Mouse (Mus musculus) neural tube, embryonic 15.5 days (tissue): ENCODE results near the gene Tspan2. TPM values are rescaled to one million over a fixed set of nuclear protein-coding genes. Genes with fewer than 3 reads are reported as not detected.
A peak's percentile ranks its signal among the peaks of the same experiment; 100 is the strongest.

Experiments
- ATAC-seq: fragments of 200-750 bp; cut with Nextera tagmentation; 2 replicates; pipeline ENCODE4 v1.8.0; 2017; ENCODE audit warnings: mild to moderate bottlenecking, moderate TSS enrichment, moderate library complexity; ENCODE audit not compliant: low FRiP score
- H3K27ac ChIP-seq: fragments of 300-500 bp; sonication (generic); replicated peaks from 2 replicates; pipeline ENCODE4 v1.5.1; 2015; ENCODE audit warnings: mild to moderate bottlenecking, inconsistent platforms
- H3K27me3 ChIP-seq: fragments of 300-500 bp; sonication (generic); replicated peaks from 2 replicates; pipeline ENCODE4 v1.6.1; 2015; ENCODE audit warnings: inconsistent platforms
- H3K36me3 ChIP-seq: fragments of 300-500 bp; sonication (generic); 2 replicates; pipeline ENCODE4 v1.6.1; 2015; ENCODE audit warnings: inconsistent platforms
- H3K4me1 ChIP-seq: fragments of 300-500 bp; sonication (generic); 2 replicates; pipeline ENCODE4 v1.6.1; 2015; ENCODE audit warnings: inconsistent platforms
- H3K4me2 ChIP-seq: fragments of 300-500 bp; sonication (generic); 2 replicates; pipeline ENCODE4 v1.6.1; 2015; ENCODE audit warnings: inconsistent platforms, mild to moderate bottlenecking, moderate library complexity
- H3K4me3 ChIP-seq: fragments of 300-500 bp; sonication (generic); replicated peaks from 2 replicates; pipeline ENCODE4 v1.5.1; 2015; ENCODE audit warnings: mild to moderate bottlenecking, inconsistent platforms
- H3K9ac ChIP-seq: fragments of 300-500 bp; sonication (generic); replicated peaks from 2 replicates; pipeline ENCODE4 v1.6.1; 2015; ENCODE audit warnings: mild to moderate bottlenecking, inconsistent platforms
- H3K9me3 ChIP-seq: fragments of 300-500 bp; sonication (generic); replicated peaks from 2 replicates; pipeline ENCODE4 v1.6.1; 2016; ENCODE audit warnings: inconsistent platforms
- WGBS: fragments of 180-500 bp; shearing (Covaris S2); methylation state at CpG from one replicate; pipeline ENCODE4 v1.1.7; 2015; ENCODE audit warnings: mixed read lengths; 5-methylcytosine and 5-hydroxymethylcytosine counted together
- polyA plus RNA-seq: library from polyadenylated mRNA; unstranded; fragments of >200 nt; fragmentation: Nextera tagmentation; extraction: Ambion mirVana; gene quantifications from 2 replicates; pipeline ENCODE4 v1.2.1, GENCODE M21; 2015

The Tspan2 gene
- polyA plus RNA-seq, 1 experiment from 2014 or later = 15.9 TPM

DNA sequence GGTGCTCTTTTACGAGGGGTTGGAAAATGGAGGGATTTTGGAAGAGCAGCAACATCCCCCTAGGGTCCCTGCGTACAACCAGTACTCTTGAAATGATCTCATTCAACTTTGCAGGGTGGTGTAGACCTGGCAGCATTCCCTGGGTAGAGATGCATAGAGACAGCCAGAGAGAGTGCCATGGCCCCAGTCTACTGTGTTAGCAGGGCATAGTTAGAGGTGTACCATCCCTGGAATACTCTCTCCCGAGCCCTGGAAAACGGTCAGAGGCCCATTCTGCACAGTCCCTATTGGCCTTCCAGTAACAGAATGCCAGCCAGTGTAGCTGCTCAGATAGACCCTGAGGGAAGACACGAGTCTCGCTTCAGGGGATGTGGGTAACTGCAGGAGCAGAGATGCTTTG lies 1.3 kb downstream of the Tspan2 start:
- H3K4me3 ChIP-seq = peak overlapping the region; percentile 78
- H3K4me2 ChIP-seq = peak overlapping the region; percentile 88
- H3K36me3 ChIP-seq = no peaks in the 10 kb centered on the region
- H3K27ac ChIP-seq = peak overlapping the region; percentile 69; the same call in 1 of the 2 replicates
- H3K9me3 ChIP-seq = no peaks in the 10 kb centered on the region
- 43% methylated on average over 6 of the region's 6 CpGs for WGBS
- peak; percentile 23; the same call in 1 of the 2 replicates for ATAC-seq
- H3K9ac ChIP-seq = peak overlapping the region; percentile 82
- no peaks in the 10 kb centered on the region for H3K27me3 ChIP-seq
- peaks cover 35% of the 10 kb centered on the region for H3K4me1 ChIP-seq

DNA sequence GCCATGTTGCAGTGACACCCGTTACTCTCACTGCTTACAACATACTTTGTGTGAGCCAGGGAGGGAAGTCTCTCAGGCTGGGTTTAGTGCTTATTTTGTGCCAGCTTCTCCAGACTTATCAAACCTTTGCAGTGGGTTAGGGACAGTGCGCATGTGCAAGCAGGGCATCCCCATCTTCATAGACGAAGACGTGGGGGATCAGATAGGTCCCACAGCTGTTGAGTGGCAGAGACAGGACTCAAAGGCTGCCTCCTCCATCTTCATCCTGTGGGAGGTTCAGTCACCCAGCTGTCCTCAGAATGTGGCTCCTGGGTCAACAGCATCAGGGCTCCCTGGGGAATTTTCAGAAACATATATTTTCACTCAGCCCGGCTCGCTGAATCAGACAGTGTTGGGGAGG lies 2.1 kb downstream of the Tspan2 start:
- H3K9ac ChIP-seq = no peak overlapping the region
- H3K4me2 ChIP-seq = peak overlapping the region; percentile 88
- H3K4me1 ChIP-seq = peaks cover 35% of the 10 kb centered on the region
- ATAC-seq = no peak
- H3K4me3 ChIP-seq = peak overlapping the region; percentile 78; the same call in 1 of the 2 replicates
- no peaks in the 10 kb centered on the region for H3K36me3 ChIP-seq
- no peaks in the 10 kb centered on the region for H3K9me3 ChIP-seq
- WGBS = 71% methylated on average over 6 of the region's 6 CpGs
- no peak overlapping the region for H3K27ac ChIP-seq
- H3K27me3 ChIP-seq = no peaks in the 10 kb centered on the region

DNA sequence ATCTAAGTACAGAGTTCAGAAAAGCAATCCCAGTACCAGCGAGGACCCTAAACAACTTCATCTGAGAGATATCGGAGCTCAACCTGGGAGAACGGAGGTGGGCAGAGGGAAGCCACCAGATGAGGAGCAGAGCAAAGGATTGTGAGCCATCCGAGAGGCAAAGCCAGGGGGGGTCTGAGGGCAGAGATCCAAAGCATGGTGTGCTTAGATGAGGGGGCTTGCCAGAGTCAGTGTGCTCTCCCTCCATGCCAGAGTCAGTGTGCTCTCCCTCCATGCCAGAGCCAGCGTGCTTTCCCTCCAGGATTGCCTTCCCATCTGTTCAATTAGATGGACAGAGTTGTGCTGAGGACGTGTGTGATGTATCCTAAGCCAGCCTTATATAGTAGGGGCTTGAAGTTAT lies 2.8 kb downstream of the Tspan2 start:
- 85% methylated on average over 6 of the region's 6 CpGs for WGBS
- ATAC-seq = no peak
- H3K4me3 ChIP-seq = no peak overlapping the region
- H3K36me3 ChIP-seq = no peaks in the 10 kb centered on the region
- peaks cover 35% of the 10 kb centered on the region for H3K4me1 ChIP-seq
- no peak overlapping the region for H3K27ac ChIP-seq
- no peak overlapping the region for H3K9ac ChIP-seq
- H3K27me3 ChIP-seq = no peaks in the 10 kb centered on the region
- H3K4me2 ChIP-seq = 0 out of 2 replicates have a peak overlapping the region, but pooled peaks have one; percentile 0
- H3K9me3 ChIP-seq = no peaks in the 10 kb centered on the region

DNA sequence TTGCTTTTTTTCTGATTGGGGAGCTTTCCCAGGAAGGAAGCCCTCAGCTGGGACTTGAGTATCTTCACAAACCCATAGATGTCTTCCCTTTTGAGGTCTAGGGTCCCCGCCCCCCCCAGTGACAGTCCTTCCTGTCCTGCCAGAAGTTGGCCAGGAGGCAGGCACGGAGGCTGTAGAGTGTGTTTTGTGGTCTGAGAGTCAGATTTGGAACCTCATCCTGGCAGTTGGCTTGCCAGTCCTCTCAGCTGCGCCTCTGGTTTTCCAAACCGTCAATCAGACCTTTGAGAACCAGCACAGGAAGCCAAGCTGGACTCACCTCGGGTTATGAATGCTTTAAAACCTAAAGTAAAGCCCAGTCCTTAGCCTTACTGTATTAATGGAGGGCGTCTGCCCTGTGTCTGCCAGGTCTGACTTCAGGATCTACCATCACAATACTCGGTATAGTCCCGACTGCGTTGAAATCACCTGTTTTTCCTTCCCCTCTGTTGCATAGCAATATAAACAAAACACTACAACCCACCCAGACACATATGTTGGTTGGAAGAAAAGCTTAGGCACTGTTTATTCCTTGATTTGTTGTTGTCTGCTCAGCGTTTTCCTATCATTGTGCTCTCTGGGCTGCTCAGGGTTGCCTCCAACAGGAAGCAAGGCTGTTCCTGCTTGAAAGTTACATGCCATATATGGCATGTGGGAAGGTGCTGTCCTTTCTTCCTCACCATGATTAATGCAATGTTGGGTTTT lies 4.0 kb downstream of the Tspan2 start:
- 85% methylated on average over 10 of the region's 10 CpGs for WGBS
- H3K27me3 ChIP-seq = no peaks in the 10 kb centered on the region
- peaks cover 35% of the 10 kb centered on the region for H3K4me1 ChIP-seq
- no peak for ATAC-seq
- no peaks in the 10 kb centered on the region for H3K36me3 ChIP-seq
- H3K4me2 ChIP-seq = no peak overlapping the region
- 0 out of 2 replicates have a peak overlapping the region, but pooled peaks have one; percentile 6 for H3K27ac ChIP-seq
- no peak overlapping the region for H3K9ac ChIP-seq
- no peak overlapping the region for H3K4me3 ChIP-seq
- no peaks in the 10 kb centered on the region for H3K9me3 ChIP-seq

DNA sequence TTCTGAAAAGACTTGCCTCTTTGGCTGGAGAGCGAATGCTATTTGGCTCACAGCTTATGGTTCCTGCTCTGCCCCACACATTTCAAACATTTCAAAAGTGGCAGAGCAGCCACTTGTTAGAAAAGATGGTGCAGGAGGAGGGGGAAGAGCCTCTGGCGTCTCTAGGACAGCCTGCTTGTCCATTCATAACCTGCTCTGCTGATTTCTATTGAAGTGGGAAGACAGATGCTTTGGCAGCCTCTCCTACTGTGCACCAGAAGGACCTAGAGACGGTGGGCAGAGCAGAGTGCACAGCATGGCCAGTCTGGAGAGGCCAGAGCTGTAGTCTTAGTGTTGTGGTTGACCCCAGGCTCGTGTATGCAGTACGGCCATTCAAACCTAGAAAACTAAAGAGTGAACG lies 4.6 kb downstream of the Tspan2 start:
- Histone ChIP-seq H3K4me1 (peaks cover 33% of the 10 kb centered on the region), H3K4me2 (no peak overlapping the region), H3K36me3 (no peaks in the 10 kb centered on the region), H3K27ac (no peak overlapping the region), H3K4me3 (no peak overlapping the region), H3K9me3 (no peaks in the 10 kb centered on the region), H3K27me3 (no peaks in the 10 kb centered on the region), H3K9ac (no peak overlapping the region)
- no peak for ATAC-seq
- WGBS = 69% methylated on average over 6 of the region's 6 CpGs

DNA sequence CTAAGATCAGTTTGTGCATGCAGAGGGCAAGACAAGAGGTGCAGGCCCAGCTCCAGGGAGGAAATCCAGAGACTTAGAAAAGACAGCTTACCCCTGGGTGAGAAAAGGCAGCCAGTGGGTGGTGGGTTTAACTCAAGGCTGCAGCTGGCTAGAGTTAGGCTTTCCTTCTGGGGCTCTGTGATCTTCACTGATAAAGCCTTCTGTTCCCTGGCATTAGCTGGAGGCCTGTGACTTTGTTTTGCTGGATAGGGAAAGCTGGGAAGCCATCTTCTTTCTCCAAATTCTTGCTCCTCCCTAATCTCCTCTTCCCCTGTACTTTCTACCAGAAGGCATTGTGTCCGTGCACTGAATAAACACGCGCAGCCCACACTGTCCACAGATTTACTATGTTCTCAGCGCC lies 8.4 kb downstream of the Tspan2 start:
- no peak overlapping the region for H3K27ac ChIP-seq
- no peaks in the 10 kb centered on the region for H3K27me3 ChIP-seq
- H3K36me3 ChIP-seq = no peaks in the 10 kb centered on the region
- no peak overlapping the region for H3K9ac ChIP-seq
- no peak for ATAC-seq
- WGBS = 83% methylated on average over 4 of the region's 4 CpGs
- H3K4me3 ChIP-seq = no peak overlapping the region
- no peak overlapping the region for H3K4me2 ChIP-seq
- H3K4me1 ChIP-seq = 0 out of 2 replicates have a peak, but pooled peaks cover 12% of the 10 kb centered on the region
- no peaks in the 10 kb centered on the region for H3K9me3 ChIP-seq

DNA sequence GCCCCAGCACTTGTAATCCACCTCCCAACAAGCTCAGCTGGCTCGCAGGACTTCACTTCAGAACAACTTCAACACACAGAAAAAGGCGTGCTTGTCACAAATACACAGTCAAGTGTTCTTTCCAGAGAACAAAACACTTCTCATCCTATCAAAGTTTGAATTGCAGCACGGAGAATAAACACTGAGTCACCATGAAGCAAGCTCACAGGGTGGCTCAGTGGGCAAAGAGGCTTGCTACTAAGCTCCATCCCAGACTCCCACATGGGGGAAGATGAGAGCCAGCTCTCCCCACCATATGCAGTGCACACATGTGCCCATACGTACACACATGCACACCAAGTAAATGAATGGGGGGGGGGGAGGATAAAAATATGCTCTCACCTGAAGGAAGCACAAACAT lies 8.9 kb downstream of the Tspan2 start:
- Histone ChIP-seq H3K9me3 (no peaks in the 10 kb centered on the region), H3K9ac (no peak overlapping the region), H3K27ac (no peak overlapping the region), H3K4me3 (no peak overlapping the region), H3K27me3 (no peaks in the 10 kb centered on the region), H3K36me3 (no peaks in the 10 kb centered on the region), H3K4me2 (no peak overlapping the region), H3K4me1 (0 out of 2 replicates have a peak, but pooled peaks cover 9% of the 10 kb centered on the region)
- no peak for ATAC-seq
- 63% methylated on average over 4 of the region's 4 CpGs for WGBS

DNA sequence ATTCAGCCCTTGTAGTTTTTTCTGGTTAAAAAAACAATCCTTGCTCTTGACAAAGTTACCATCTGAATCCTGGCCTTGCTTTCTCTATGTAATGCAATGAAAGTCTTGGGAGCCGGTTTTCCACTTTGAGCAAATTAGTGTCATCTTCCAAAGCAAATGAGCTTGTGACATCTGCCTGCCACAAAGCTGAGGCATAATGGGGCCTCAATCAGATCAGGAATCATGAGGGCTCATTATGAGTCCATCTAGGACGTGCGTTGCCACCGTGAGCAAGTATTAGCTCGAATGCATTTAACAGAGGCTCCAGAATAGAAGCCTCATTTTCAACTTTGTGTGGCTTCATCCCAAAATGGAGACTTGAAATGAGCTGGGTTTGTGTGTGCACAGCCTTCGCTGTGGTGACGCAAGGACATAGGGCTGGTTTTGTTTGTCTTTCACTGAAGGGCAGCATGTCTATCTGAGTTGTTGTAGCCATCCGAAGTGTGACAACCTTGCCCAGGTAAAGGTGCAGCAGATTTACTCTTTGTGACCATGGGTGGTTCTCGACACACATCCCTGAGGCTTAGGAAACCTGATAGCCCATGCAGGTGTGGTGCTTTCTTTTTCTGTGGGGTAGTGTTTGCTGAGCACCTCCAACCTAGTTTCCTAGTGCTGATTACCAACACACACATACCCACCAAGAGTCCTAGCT lies 9.6 kb downstream of the Tspan2 start:
- H3K9ac ChIP-seq = no peak overlapping the region
- H3K36me3 ChIP-seq = no peaks in the 10 kb centered on the region
- H3K9me3 ChIP-seq = no peaks in the 10 kb centered on the region
- ATAC-seq = no peak
- H3K4me2 ChIP-seq = no peak overlapping the region
- 0 out of 2 replicates have a peak, but pooled peaks cover 4% of the 10 kb centered on the region for H3K4me1 ChIP-seq
- no peak overlapping the region for H3K4me3 ChIP-seq
- 75% methylated on average over 9 of the region's 9 CpGs for WGBS
- H3K27me3 ChIP-seq = no peaks in the 10 kb centered on the region
- no peak overlapping the region for H3K27ac ChIP-seq

DNA sequence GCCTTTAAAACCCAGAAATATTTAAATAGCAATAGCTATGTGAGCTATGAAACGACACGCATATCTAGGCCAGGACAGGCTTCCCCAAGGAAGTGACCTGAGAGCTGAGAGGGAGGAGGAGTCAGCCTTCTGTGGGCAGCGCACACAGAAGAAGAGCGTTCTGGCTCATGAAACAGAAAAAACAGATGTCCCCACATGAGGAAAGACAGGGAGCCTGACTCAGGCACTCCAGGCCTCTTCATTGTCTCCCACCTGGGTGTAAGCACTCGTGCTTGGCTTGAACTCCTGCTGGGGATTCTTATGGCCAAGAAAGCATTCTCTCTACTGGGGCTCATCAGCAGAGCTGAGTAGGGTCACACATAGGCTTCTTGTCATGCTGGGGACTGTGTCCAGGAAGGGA lies 10.3 kb downstream of the Tspan2 start:
- Histone ChIP-seq H3K4me1 (0 out of 2 replicates have a peak, but pooled peaks cover 4% of the 10 kb centered on the region), H3K4me2 (no peak overlapping the region), H3K9ac (no peak overlapping the region), H3K4me3 (no peak overlapping the region), H3K27me3 (no peaks in the 10 kb centered on the region), H3K9me3 (no peaks in the 10 kb centered on the region), H3K27ac (no peak overlapping the region), H3K36me3 (no peaks in the 10 kb centered on the region)
- ATAC-seq = peak; percentile 18; the same call in 1 of the 2 replicates
- WGBS = 59% methylated on average over 5 of the region's 5 CpGs

DNA sequence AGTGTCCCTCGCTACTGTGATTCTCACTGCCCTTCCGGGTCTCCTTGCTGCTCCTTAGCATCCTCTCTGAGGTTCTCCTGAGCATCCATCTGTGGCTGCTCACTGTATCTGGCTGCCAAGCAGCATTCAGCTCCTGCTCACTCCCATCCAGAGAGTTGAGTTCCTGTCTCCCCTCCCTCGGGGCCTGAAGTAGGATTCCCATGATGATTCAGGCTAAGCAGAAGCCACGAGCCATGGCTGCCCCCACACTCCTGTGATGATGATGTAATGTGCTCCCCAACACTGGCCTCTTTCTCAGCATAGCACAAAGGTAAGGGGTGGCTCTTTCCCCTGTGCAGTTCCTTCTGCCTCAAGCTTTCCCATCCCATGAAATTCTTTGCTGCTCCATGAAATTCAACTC lies 11.8 kb downstream of the Tspan2 start:
- Histone ChIP-seq H3K9me3 (no peaks in the 10 kb centered on the region), H3K4me3 (no peak overlapping the region), H3K4me2 (no peak overlapping the region), H3K27ac (no peak overlapping the region), H3K9ac (no peak overlapping the region), H3K36me3 (peaks cover 5% of the 10 kb centered on the region; the same call in 1 of the 2 replicates), H3K27me3 (no peaks in the 10 kb centered on the region), H3K4me1 (0 out of 2 replicates have a peak, but pooled peaks cover 4% of the 10 kb centered on the region)
- no peak for ATAC-seq
- 85% methylated on average over 4 of the region's 4 CpGs for WGBS

DNA sequence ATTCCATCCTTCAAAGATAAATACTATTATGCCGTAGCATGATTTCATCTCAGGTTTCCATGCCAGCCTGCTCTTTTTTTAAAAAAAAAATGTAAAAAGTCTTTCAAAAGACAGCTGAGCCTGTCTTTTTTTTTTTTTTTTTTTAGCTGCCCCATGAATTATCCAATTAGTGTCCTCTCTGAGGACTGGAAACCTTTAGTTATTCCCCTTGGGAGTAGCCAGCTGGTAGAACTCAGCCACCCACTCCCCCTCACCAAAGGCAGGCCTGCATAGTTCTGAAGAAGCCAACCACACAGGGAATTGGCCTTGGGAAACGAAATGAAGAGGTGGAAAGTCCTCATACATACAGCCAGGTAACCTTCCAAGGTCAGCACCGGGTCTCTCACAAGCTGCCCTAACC lies 13.7 kb downstream of the Tspan2 start:
- Histone ChIP-seq H3K27me3 (no peaks in the 10 kb centered on the region), H3K9ac (no peak overlapping the region), H3K4me1 (0 out of 2 replicates have a peak, but pooled peaks cover 4% of the 10 kb centered on the region), H3K4me2 (no peak overlapping the region), H3K9me3 (no peaks in the 10 kb centered on the region), H3K36me3 (peaks cover 5% of the 10 kb centered on the region; the same call in 1 of the 2 replicates), H3K4me3 (no peak overlapping the region), H3K27ac (no peak overlapping the region)
- WGBS = 83% methylated on average over 3 of the region's 3 CpGs
- ATAC-seq = no peak

DNA sequence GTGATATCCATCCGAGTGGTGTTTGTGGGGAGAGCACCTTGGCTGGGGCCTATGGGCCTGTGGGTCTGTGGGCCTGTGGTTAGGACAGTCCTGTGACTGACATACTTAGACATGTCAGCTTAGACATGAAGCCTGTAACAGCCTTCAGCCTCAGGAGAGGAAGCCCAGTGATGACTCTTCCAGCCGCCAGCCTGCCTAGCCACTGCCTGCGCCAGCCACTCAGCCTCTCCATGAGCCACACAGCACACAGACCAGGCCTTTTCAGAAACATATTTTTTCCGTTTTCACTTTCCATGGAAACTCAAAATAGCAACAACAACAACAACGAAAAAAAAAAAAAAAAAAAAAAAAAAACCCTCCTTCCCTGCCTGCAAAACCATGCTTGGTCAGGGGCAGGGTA lies 14.4 kb downstream of the Tspan2 start:
- Histone ChIP-seq H3K36me3 (peaks cover 5% of the 10 kb centered on the region; the same call in 1 of the 2 replicates), H3K4me3 (no peak overlapping the region), H3K9ac (no peak overlapping the region), H3K4me1 (0 out of 2 replicates have a peak, but pooled peaks cover 4% of the 10 kb centered on the region), H3K27ac (no peak overlapping the region), H3K27me3 (no peaks in the 10 kb centered on the region), H3K4me2 (no peak overlapping the region), H3K9me3 (no peaks in the 10 kb centered on the region)
- no peak for ATAC-seq
- WGBS = 88% methylated on average over 5 of the region's 5 CpGs
